Mouse (Mus musculus) thymus, postnatal 25 days (tissue): Measurements from ENCODE around the gene Qdpr.
"Not testable (repeated sequence)": the region's sequence is repeated elsewhere in the genome, so short reads cannot be mapped to it uniquely, and the experiment has no call there.

ENCODE experiments used
- DNase-seq: peaks from one replicate; pipeline ENCODE4 v3.0.0; 2022

Gene Qdpr

GRCm38 (mm10) chr5:45449206-45449605 is 830 bp downstream of the Qdpr start:
- no peak for DNase-seq

DNA sequence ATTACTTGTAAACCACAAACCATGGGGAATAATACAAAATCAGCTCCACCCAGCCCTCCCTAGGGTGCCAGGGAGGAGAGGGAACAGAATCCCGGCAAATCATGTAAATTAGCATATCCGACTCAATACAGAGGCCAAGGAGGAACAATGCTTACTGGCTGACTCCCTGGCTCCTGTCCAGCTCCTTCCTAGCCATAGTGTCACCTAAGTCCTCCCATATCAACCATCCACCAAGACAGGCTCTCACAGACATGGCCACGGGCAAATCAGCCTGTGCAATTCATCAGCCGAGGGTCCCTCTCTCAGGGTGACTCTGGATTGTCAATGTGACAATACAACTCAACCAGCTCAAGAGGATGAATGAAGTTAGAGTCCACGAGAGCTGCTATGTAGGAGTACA is 1.4 kb downstream of the Qdpr start:
- no peak for DNase-seq

DNA sequence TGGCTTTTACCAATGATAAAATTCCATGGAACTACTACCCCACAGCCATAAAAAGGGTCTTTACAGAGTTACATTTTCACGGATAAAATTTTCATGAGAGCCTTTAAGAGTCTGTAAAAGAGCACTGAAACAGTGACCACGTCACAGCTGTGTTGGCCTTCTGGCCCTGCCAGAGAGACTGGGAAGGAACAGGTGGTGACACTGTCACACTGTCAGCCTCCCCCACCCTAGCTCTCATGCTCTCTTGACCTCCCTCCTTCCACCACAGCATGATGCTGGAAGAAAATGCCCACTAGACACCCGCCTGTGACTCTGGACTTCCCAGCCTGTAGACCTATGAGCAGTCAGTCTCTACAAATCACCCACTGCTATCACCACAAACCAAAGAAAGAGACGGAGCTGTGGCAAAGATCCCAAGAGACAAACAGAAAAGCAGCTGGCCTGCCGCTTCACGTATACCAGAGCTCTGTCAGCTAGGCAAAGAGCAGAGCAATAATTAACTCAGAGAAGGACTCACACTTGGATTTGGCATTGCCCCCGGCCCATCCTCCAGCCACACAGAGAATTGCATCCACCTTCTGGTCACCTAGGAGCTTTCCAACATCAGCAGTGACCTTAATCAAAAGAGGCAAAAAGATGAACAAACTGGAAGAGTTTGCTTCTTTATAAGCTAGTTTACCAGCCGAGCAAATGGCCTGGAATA is 5.8 kb downstream of the Qdpr start:
- DNase-seq: no peak

DNA sequence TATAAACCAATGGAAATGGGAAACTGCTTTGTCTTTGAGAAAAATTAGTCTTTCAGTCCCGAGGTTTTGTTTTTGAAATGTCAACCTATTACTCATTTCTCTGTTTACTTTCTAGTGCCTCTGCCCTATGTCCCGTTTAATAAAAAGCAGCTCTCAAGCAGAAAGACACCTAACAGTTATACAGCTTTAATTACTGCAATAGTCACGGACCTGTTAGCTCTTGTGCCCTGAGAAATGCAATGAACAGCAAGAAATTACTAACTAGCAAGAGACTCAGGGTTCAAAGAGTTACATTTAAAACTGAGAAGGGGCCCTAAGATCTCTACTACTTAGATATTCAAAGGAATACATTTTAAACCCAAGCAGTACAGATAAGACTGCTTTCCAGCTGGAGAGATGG is 8.3 kb downstream of the Qdpr start:
- no peak for DNase-seq

DNA sequence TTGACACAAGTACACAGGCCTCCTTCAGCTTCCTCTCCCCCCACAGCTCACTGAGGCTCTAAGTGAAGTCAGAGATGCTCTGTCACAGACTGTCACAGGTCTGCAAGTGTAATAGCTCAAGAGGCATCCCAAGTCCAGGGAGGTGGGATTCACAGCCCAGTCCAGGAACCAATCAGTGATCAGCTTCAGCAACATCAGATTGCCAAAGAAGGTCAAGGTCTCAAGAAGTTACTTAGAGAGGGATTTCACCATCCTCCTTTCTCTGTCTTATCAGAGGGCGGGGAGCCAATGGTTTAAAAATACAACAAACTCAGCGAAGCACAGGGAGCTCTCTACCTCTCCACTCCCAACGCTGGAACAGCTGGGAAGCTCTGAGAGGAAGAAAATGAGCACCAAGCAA is 8.9 kb downstream of the Qdpr start:
- no peak for DNase-seq

- no peak for DNase-seq
Observed at GRCm38 (mm10) chr5:45438301-45438700, 11.7 kb downstream of the Qdpr start.

- DNase-seq: no peak
Observed at GRCm38 (mm10) chr5:45437826-45438225, 12.2 kb downstream of the Qdpr start.

GRCm38 (mm10) chr5:45435967-45436950 is 13.8 kb downstream of the Qdpr start:
- no peak for DNase-seq

DNA sequence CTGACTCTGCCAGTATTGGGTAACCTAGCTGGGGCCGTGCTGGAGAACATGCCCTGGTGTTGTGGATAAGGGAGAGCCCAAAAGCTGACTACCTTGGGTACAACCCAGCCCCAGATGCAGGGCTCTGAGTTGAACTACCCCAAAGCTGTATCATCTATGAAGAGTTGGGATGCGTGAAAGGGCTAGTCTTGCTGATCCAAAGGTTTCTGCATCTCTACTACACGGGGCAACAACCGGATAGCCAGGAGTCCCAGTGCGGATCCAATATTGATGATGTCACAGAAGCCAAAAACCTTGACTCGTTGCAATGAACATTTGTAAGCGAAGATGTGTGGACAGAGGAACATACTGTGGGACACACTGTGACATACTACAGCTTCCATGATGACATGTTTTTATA is 22.1 kb downstream of the Qdpr start:
- no peak for DNase-seq

DNA sequence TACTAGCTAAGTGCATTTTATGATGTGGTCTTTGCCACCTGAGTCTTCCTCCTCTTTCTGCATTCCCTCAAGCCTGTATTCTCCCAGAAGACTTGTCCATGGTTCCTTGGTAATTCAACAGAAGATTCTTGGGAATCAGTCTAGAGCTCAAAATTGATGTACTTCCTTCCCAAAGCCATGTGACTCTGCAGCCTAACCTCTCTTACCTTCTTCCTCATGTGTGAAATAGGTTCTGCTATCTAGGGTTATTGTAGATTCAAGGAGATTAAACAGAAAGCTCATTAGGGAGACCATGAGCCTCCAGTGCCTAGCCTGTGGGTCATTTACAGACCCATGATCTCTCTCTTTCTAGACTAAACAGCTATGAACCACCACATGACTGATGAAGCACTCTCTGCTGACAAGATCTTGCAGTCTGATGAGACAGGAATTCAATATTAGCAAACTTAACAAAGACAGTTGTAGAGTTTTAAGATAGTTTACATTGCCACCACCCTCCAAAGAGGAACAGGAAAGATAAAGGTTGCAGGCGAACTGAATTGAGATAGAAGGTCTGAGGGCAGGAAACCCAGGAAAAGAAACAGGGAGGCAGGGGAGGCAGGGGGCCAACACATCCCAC is 23.5 kb downstream of the Qdpr start:
- DNase-seq: no peak

DNA sequence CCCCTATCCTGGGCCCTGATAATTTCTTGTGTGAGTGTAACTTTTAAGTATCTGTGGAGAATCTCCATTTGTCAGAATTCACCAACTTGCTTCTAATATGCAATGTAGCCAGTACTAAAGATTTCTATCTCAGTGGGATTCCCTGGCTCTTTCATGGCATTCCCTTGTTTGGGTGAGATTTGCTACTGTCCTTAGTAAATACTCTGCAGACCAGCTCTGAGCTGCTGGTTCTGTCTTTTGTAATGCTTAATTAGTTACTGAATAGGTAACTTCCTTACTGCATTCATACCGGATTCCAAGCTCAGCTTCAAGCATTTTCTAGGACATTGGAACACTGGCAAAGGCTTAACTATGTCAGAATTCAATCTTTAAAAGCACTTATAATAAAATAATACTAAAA is 24.3 kb downstream of the Qdpr start:
- not testable (repeated sequence) for DNase-seq

- DNase-seq: peak; percentile 27
Observed at GRCm38 (mm10) chr5:45424021-45424886, 25.8 kb downstream of the Qdpr start.

DNA sequence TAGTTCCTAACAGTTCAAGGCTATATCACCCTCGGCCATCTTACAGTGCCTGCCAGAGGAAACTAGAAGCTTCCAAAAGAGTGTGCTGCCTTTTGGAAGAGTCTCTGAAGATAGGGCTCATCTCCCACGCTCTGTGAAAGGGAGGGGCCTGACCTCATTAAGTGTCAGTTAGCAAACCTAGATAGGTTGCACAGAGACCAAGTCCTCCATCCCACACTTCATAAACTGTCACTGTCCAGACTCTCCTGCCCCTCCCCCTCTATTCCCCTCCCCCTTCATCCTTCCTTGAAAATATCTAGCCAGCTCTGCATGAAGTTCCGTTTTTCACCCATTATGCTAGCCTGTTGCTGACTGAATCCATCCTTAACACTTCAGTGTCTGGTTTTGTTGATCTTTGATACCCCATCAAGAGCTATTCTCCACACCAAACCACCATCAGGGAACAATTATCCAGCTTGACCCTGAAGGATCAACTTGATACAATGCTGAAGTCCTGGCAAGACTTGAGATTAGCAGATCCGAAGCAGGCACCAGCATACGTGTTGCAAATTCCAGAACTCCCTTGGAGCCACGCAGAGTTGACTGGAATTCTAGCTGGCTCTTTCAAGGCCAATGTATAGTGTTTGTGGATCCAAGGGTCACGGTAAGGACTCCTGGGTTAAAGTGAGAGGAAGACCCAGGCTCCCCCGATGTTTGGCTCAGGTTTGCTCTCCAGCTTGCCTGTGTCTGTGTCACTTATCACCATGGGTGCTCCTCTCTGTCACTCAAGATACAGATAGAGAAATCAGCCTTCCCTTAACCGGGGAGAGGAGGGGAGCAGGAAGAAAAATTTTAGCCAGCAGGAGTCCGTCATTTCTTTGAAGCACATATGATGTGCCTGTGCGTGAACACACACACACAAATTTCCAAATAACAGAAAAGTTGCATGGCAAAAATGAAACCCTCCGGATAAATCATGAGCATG is 27.9 kb downstream of the Qdpr start:
- DNase-seq: no peak

DNA sequence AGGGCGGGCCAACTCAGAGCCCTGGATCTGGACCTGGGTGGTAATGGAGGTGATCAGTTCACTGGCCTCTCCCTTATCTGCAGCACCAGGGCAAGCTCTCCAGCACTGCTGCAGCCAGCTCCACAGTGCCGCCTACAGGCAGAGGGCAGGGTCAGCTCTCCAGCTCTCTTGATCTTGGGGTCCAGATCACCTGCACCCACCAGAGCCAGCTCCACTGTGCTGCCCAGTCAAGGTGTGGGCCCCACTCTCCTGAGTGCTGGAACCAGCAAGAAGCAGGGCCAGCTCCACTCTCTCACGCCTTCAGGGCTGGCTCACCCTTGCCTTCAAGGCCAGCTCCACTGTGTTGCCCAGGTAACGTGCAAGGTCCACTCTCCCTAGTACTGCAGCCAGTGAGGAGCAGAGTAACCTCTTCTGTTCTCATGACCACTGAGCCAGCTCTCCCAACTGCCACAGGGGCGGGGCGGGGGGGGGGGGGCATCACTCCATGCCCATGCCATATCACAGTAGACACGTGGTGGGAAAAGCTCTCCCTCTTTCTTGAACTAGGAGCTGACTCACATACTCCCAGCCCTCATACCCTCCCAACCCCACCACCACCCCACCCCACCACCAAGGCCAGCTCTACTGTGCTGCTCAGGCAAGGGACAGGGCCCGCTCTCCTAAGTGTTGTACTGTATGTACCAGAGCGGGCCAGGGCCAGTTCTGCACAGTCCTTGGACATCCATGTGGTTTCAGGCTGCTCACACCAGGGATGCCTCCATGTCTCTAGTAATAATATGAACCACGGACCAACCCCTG is 30.0 kb downstream of the Qdpr start:
- DNase-seq: peak; percentile 9

DNA sequence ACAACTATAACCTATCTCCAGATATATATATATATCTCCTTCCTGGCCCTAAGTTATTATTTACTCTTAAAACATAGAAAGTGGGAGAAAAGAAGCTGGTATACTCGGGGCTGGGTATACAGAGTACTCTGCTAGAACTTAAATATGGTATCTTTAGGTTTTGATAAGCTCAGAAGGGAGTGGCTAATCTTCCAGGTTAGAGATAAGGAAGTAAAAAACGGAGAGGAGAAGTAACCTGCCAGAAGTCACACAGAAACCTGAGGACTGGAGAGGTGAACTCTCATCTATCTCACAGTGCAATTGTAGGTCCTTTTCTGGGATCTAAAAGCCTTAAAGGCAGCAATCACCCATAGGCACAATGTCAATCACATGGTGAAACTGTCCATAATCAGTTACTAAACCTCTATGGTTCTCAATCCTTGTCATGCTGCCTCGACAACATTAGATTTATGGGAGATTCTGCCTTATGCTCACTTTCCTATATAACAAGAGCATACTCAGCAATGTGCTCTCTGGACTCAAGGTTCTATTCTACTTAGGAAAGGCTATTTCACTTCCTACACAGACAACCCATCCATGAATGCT is 32.1 kb downstream of the Qdpr start:
- no peak for DNase-seq

DNA sequence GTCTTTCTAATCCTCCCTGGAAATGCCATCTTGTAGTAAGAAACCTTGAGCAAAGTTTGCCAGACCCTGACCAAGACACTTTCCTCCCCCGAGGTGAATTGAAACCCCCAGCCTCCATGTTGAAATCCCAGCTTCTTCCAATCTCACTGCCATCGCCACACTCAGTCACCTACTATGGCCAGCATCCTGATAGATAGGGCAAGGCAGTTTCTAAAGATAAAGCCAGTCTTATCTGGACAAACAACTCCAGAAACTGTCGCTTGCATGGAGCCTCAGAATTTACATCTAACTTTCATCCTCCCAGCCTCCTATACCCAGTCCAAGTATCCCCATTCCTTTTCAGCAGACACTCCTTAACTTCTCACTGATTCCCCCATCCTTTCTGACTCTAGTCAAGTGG is 33.6 kb downstream of the Qdpr start:
- DNase-seq: no peak

- no peak for DNase-seq
Observed at GRCm38 (mm10) chr5:45406129-45406528, 43.9 kb downstream of the Qdpr start.

DNA sequence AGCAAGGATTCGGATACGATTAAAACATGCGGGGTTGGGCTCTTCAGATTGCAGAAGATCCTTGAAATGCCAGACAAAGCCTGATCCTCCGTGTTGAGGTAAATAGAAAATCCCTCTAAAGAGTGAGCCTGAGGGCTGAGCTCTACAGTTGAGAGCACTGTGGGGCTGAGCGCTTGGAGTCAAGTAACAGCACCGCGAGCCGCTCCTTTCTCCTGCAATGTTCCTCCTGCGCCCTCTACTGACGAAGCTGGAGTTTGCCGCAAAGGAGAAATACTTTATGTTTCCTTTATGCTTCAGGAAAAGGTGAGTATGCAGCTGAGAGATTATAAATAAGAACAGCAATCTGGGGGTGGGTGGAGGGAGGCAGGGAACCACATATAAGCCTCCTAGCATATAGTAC is 47.4 kb downstream of the Qdpr start:
- DNase-seq: peak; percentile 55

DNA sequence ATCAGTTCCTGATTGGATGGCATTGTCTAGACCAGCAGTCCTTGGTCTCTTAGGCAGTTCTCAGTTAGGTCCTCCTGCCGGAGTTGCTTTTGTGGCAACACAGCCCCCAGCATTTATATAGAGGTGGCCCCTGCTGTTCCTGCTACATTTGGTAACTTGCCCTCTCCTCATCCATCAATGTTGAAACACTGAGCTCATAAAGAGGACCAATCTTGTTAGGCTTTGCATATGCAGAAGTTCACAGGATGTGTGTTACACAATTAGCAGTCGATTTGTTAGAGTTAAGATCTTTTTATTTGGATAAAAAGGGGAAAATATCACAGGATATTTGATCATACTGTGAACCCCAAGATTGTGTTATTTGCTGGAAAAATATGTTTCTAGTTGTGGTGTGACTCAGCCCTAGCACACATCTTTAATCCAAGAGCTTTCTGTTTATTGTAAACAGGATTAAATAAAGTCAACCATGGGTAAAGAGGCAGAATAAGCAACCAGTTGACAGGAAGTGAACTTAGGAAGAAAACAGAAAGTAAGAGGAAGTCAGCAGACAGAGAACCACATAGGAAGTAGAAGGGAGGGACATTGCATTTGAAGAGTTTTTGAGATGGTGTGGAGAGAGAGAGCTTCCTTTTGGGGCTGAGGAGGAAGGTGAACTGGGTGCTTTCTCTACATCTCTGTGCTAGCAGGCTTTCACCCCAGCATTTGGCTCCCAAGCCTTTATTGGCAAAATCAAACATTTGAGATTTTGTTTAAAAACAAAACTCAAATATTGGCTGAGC is 65.8 kb downstream of the Qdpr start:
- DNase-seq: no peak
